Mouse (Mus musculus) midbrain, postnatal 0 days (tissue): ENCODE measurements around the gene Zfp579. TPM values are rescaled to one million over a fixed set of nuclear protein-coding genes. Genes with fewer than 3 reads are reported as not detected.
A peak's percentile ranks its signal among the peaks of the same experiment; 100 is the strongest.

ENCODE experiments used
- ATAC-seq: fragments of 200-750 bp; cut with Nextera tagmentation; 2 replicates; pipeline ENCODE4 v1.8.0; 2017; ENCODE audit warnings: moderate number of reproducible peaks, mild to moderate bottlenecking, moderate TSS enrichment, moderate library complexity; ENCODE audit not compliant: low FRiP score
- DNase-seq: peaks from one replicate; pipeline ENCODE4 v3.0.0-alpha.2; 2015; ENCODE audit warnings: low spot score
- H3K27ac ChIP-seq: fragments of 300-500 bp; sonication (generic); 2 replicates; pipeline ENCODE4 v1.5.1; 2014; ENCODE audit warnings: low read depth, mild to moderate bottlenecking, low read length, mixed read lengths
- H3K27me3 ChIP-seq: fragments of 300-500 bp; sonication (generic); 2 replicates; pipeline ENCODE4 v1.6.1; 2014; ENCODE audit warnings: low read length, control low read depth, mixed read lengths; ENCODE audit not compliant: insufficient read depth
- H3K36me3 ChIP-seq: fragments of 300-500 bp; sonication (generic); 2 replicates; pipeline ENCODE4 v1.6.1; 2014; ENCODE audit warnings: low read length, control low read depth, mixed read lengths; ENCODE audit not compliant: insufficient read depth
- H3K4me1 ChIP-seq: fragments of 300-500 bp; sonication (generic); 2 replicates; pipeline ENCODE4 v1.6.1; 2014; ENCODE audit warnings: mild to moderate bottlenecking, control low read depth, antibody characterized with exemption, low read length, mixed read lengths; ENCODE audit not compliant: insufficient read depth
- H3K4me2 ChIP-seq: fragments of 300-500 bp; sonication (generic); 2 replicates; pipeline ENCODE4 v1.6.1; 2014; ENCODE audit warnings: low read depth, mild to moderate bottlenecking, low read length, mixed read lengths; ENCODE audit not compliant: poor library complexity, severe bottlenecking
- H3K4me3 ChIP-seq: fragments of 300-500 bp; sonication (generic); 2 replicates; pipeline ENCODE4 v1.5.1; 2014; ENCODE audit warnings: low read depth, mild to moderate bottlenecking, low read length, moderate library complexity
- H3K9ac ChIP-seq: fragments of 300-500 bp; sonication (generic); replicated peaks from 2 replicates; pipeline ENCODE4 v1.6.1; 2014; ENCODE audit warnings: mild to moderate bottlenecking, low read length, moderate library complexity, mixed read lengths; ENCODE audit not compliant: poor library complexity, severe bottlenecking
- H3K9me3 ChIP-seq: fragments of 300-500 bp; sonication (generic); 2 replicates; pipeline ENCODE4 v1.6.1; 2016; ENCODE audit warnings: low read length, control low read depth
- CTCF ChIP-seq: IDR thresholded peaks from 2 replicates; pipeline ENCODE4 v1.5.1; 2016; ENCODE audit warnings: antibody characterized with exemption, mild to moderate bottlenecking
- WGBS: fragments of 180-500 bp; shearing (Covaris S2); extraction: QIAGEN DNeasy Blood & Tissue Kit; methylation state at CpG from one replicate; pipeline ENCODE4 v1.1.7; 2014; 5-methylcytosine and 5-hydroxymethylcytosine counted together
- polyA plus RNA-seq: library from polyadenylated mRNA; unstranded; fragments of >200 nt; fragmentation: Nextera tagmentation; extraction: Ambion mirVana; gene quantifications from 2 replicates; pipeline ENCODE4 v1.2.1, GENCODE M21; 2015
- total RNA-seq: library from RNA; depleted of rRNA; stranded (reverse); fragments of >200 nt; gene quantifications from 2 replicates; pipeline ENCODE4 v1.2.3, GENCODE M21; 2014

Gene Zfp579
- total and polyA plus RNA-seq, 2 experiments from 2014 or later = 43.3 to 54.3 TPM

DNA sequence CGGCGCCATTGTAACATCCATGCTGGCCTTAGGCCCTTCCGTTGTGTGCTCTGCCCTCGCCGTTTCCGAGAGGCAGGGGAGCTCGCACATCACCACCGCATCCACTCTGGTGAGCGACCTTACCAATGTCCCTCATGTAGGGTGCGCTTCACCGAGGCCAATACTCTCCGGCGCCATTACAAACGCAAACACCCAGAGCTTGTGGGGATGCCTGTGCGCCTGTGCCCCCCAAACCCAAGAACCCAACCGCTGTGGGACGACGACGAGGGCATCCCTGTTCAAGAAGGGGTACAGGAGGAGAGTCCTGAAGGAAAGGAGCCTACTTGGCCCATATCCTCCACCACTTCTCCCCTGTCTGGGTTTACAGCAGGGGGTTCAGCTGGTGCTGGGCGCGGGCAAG is 22.0 kb upstream of the Zfp579 start:
- 98% methylated on average over 21 of the region's 21 CpGs for WGBS
- Histone ChIP-seq H3K9ac (no peak overlapping the region), H3K4me1 (peaks cover 7% of the 10 kb centered on the region; the same call in 1 of the 2 replicates), H3K36me3 (peaks cover under 1% of the 10 kb centered on the region; the same call in 1 of the 2 replicates), H3K4me2 (no peak overlapping the region), H3K4me3 (no peak overlapping the region), H3K27me3 (no peaks in the 10 kb centered on the region), H3K9me3 (no peaks in the 10 kb centered on the region), H3K27ac (no peak overlapping the region)
- TF ChIP-seq CTCF = no peak
- ATAC-seq (no peak), DNase-seq (no peak)

GRCm38 (mm10) chr7:5017352-5017751 is 21.4 kb upstream of the Zfp579 start:
- H3K9me3 ChIP-seq = no peaks in the 10 kb centered on the region
- H3K4me1 ChIP-seq = peaks cover 7% of the 10 kb centered on the region; the same call in 1 of the 2 replicates
- peaks cover 5% of the 10 kb centered on the region for H3K36me3 ChIP-seq
- ATAC-seq = no peak
- no peaks in the 10 kb centered on the region for H3K27me3 ChIP-seq
- H3K27ac ChIP-seq = no peak overlapping the region
- no peak overlapping the region for H3K9ac ChIP-seq
- no peak for DNase-seq
- WGBS = 89% methylated on average over 16 of the region's 16 CpGs
- no peak overlapping the region for H3K4me3 ChIP-seq
- peak; percentile 32; the same call in 1 of the 2 replicates for TF ChIP-seq CTCF
- no peak overlapping the region for H3K4me2 ChIP-seq

DNA sequence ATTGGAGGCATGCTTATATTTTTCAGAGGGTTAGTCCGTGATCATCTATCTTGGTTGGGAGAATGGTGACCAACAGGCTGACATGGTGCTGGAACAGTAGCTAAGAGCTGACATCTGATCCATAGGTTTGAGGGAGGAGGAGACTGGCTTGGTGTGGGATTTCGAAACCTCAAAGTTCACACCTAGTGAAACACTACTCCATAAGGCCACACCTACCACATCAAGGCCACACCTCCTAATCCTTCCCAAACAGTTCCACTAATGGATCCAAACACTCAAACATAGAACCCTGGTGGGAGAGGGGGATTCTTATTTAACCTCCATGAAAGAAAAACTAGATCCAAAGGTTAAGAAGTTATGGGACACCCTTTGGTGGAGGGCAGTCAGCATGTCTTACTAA is 21.0 kb upstream of the Zfp579 start:
- TF ChIP-seq CTCF = no peak
- peaks cover 7% of the 10 kb centered on the region for H3K36me3 ChIP-seq
- H3K4me3 ChIP-seq = no peak overlapping the region
- H3K9ac ChIP-seq = no peak overlapping the region
- no peak overlapping the region for H3K27ac ChIP-seq
- peaks cover 7% of the 10 kb centered on the region; the same call in 1 of the 2 replicates for H3K4me1 ChIP-seq
- 96% methylated on average over 2 of the region's 2 CpGs for WGBS
- DNase-seq = no peak
- no peaks in the 10 kb centered on the region for H3K9me3 ChIP-seq
- H3K4me2 ChIP-seq = no peak overlapping the region
- ATAC-seq = no peak
- no peaks in the 10 kb centered on the region for H3K27me3 ChIP-seq

GRCm38 (mm10) chr7:5016057-5016456 is 20.1 kb upstream of the Zfp579 start:
- Histone ChIP-seq H3K27me3 (no peaks in the 10 kb centered on the region), H3K4me1 (peaks cover 1% of the 10 kb centered on the region; the same call in 1 of the 2 replicates), H3K4me3 (peak overlapping the region; percentile 85), H3K27ac (peak overlapping the region; percentile 97), H3K36me3 (peaks cover 15% of the 10 kb centered on the region), H3K9ac (peak overlapping the region; percentile 72; the same call in 1 of the 2 replicates), H3K4me2 (peak overlapping the region; percentile 73), H3K9me3 (no peaks in the 10 kb centered on the region)
- WGBS = 53% methylated on average over 3 of the region's 3 CpGs
- no peak for TF ChIP-seq CTCF
- DNase-seq (no peak), ATAC-seq (no peak)

DNA sequence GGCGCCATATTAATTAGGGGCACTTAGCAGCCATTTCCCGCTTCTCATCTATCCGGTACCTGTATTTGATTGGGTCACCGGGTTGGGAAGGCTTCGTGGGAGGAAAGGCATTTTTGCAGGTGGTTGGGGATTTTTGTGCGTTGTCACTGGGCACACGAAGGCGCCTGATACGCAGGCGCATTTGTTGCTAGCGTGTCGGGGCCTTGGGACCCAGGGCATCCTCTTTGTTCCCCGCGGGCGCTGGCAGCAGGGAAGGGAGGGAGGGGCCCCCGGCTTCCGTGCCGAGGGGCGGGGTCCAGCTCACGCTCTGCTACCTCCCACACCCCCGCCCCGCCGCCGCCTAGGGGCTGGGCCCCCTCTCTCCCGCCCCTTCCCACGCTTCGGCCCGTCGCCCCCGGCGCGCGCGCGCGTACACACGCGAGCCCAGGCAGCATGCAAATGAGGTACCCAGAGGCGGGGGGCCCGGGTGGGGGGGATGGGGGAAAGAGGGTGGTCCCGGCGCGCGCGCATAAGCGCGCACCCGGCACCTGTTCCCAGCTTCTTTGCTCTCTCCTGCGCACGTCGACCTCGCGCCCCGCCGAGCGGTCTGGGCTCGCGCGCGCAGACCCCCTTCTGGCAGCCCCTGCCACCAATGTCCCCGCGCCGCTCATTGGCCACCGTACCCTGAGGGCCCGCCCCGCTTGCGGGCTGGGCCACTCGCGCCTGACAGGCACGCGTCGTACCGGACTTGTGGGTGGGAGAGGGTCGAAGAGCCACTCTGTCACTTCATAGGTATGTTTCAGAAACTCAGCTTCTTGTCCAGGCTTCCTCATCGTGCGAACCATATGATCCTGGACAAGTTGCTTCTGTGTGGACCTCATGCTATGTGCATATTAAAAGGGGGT is 19.4 kb upstream of the Zfp579 start, which contains the start of gene Gm44973:
Gene Gm44973 (plus strand): TSS at position 379 of the 884 bp plus-strand sequence.
- Histone ChIP-seq H3K4me1 (no peaks in the 10 kb centered on the region), H3K36me3 (peaks cover 20% of the 10 kb centered on the region), H3K27me3 (no peaks in the 10 kb centered on the region), H3K4me3 (peak within 1 kb of the TSS; percentile 85), H3K9me3 (no peaks in the 10 kb centered on the region), H3K27ac (peak within 1 kb of the TSS; percentile 97), H3K4me2 (peak within 1 kb of the TSS; percentile 73), H3K9ac (peak within 1 kb of the TSS; percentile 92)
- no peak for TF ChIP-seq CTCF
- ATAC-seq = peak; percentile 85
- peak; percentile 97 for DNase-seq
- WGBS = under 1% methylated on average over 58 of the region's 76 CpGs
